Mouse (Mus musculus) erythroid progenitor cell, adult 5-6 weeks (primary cell): ENCODE data around the gene Heatr4. TPM values are rescaled to one million over a fixed set of nuclear protein-coding genes. Genes with fewer than 3 reads are reported as not detected.
A peak's percentile ranks its signal among the peaks of the same experiment; 100 is the strongest.
"Not testable (repeated sequence)": the region's sequence is repeated elsewhere in the genome, so short reads cannot be mapped to it uniquely, and the experiment has no call there.

Experiments
- ATAC-seq: replicated peaks from 2 replicates; pipeline ENCODE4 v1.8.0; 2016; ENCODE audit warnings: moderate number of reproducible peaks, mild to moderate bottlenecking, moderate TSS enrichment, inconsistent platforms; ENCODE audit not compliant: poor library complexity, low FRiP score, severe bottlenecking
- total RNA-seq, 2 experiments: library from RNA; stranded (forward) in 1 of 2; stranded (reverse) in 1 of 2; fragments of 150-400 nt in 1 of 2; fragments of 186-747, 209-891 nt in 1 of 2; gene quantifications; 2 replicates each; pipeline versions ENCODE4 v1.2.3 to v1.2.4; 2015 to 2017; ENCODE audit warnings: low replicate concordance in 2 of 2

Gene Heatr4
- total RNA-seq, 2 experiments from 2014 or later, result not detected

DNA sequence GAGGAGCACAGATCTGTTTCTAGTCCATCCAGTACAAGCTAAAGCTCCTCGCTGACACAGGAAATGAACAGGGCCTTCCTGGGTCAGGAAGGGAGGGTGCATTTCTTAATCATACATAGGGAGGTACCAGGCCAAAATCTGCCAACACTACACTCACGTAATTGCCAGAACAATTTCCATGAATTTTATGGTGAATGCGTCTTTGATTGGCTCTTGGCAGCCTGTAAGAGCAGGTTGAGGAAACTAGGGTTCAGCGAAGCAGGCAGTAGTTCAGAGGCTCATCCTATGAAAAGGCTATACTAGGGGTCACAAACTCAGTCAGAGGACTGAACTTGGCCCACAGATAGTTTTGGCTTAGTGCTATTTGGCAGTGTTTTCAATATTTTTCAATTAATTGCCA is 44.6 kb downstream of the Heatr4 start:
- no peak for ATAC-seq

- ATAC-seq, result no peak
These were observed 45.3 kb downstream of the Heatr4 start for GRCm38 (mm10) chr12:83939332-83939731.

- ATAC-seq, result not testable (repeated sequence)
These were observed 46.1 kb downstream of the Heatr4 start for GRCm38 (mm10) chr12:83938592-83938991.

- ATAC-seq, result no peak
These were observed 47.1 kb downstream of the Heatr4 start for GRCm38 (mm10) chr12:83937600-83937999.

DNA sequence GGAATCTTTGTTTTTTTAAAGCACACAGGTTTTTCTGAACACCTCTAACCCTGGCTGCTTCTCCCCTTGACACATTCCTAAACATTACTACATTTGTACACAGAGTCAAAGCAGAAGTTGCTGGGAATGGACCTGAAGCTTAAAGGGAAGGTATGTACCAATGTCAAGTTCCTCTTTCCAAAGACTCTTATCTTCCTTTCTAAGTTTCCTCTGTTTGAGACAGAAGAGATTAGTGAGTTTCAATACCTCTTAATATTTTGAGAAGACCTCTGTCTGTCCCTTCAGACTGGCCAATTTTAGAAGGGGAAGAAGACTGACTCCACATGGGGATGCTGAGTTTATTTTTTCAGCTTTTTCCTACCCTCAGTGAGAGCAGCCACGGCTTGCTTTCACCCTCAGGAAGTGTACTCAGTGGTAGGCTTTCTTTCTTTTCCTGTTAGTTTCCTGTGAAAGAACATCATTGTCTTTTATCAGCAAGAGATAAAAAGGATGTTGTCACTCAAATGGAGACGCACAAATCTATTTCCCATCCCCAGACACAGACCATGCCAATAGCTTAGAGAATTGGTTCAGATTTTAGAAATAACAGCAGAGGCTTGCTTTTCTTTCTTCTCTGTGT is 55.4 kb downstream of the Heatr4 start:
- ATAC-seq, result no peak

GRCm38 (mm10) chr12:83927747-83928146 is 56.9 kb downstream of the Heatr4 start:
- ATAC-seq, result no peak

DNA sequence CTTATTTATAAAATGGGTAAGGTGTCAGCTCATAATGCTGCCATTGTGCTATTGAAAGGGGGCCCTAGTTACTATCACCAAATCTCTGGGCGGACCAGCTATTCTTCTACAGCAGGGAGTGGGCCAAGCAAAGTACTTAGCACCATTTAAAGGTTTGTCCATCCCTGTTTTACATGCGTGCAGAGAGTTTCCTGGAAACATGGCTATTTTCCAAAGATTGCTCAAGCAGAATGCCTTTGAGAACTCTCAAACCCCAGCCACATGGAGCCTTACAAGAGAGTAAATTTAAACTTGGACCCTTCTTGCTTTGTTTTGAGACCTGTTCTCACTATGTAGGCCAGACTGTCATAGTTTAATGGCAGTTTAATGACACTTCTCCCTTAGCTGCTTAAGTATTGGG is 58.6 kb downstream of the Heatr4 start:
- ATAC-seq, result no peak

DNA sequence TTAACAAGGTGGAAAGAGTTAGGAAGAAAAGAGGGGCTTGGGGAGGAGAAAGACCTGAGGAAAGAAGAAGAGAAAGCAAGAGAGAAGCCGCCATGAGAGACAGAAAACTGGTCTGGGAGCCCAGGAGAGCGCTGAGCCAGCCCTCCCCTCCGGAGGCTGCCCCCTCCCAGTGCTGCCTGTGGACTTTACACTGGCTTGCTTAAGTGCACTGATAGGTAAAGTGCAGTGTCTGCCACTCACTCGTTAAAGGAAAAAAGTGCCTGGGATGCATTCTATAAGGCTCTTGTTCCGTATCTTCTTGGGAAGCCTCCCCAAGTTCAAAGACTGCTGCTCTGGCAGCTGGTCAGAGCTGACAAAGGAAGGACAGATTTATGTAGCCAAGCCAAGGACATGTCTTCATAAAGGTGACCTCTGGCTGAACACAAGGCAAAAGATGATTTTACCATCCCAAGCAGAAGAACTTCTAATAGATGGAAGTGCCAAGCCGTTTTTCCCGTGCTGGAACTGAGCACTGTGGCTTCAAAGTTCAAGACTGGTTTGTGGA is 59.4 kb downstream of the Heatr4 start:
- no peak for ATAC-seq

GRCm38 (mm10) chr12:83924332-83924731 is 60.3 kb downstream of the Heatr4 start:
- ATAC-seq, result no peak

DNA sequence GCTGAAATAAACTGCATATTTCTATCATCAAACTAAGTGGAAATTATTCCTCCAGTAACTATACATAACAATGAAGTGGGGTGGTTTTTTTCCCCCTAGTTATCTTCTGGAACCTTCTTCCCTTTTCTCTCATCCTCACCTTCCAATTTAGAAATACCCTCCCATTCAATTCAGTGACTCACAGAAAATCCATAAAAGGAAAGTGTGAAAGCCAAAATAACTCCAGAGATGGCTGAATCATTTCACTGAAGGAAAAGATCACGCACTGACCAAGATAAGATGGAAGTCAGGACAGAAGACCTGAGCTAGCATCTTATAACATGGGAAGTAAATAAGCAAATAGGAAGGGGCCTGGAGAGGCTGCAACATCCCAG is 61.2 kb downstream of the Heatr4 start:
- ATAC-seq, result no peak

DNA sequence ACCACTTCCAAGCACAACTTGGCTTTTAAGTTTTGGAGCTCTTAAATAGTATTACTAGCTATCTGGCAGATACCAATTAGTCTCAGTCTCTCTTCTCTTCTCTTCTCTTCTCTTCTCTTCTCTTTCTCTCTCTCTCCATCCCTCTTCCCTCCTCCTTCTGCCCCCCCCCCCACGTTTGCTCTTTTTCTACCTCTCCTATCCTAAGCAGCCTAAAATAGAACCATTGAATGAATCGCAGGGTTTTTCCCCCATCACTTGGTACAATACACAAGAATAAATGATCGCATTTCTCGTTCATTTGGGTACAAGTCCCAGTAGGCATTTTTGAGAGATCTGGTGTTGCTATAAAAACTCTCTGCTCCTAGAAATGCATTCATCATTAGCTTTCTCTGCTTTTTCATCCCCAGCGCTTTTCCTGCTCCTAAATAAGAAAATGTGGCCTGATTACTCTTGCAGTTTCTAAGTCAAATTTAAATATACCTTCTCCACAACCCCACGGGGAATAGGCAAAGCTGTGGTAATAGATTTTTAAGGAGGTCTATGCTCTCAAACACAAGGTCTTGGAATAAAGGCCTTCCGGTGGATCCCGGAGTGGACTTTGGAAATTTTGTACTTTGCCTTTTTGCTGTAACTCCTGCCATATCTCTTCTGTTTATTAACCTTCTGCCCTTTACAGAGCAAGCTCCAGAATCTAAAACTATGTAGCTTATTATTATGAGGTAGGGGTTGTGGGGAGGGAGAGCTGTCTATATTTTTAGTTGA is 61.7 kb downstream of the Heatr4 start:
- no peak for ATAC-seq

DNA sequence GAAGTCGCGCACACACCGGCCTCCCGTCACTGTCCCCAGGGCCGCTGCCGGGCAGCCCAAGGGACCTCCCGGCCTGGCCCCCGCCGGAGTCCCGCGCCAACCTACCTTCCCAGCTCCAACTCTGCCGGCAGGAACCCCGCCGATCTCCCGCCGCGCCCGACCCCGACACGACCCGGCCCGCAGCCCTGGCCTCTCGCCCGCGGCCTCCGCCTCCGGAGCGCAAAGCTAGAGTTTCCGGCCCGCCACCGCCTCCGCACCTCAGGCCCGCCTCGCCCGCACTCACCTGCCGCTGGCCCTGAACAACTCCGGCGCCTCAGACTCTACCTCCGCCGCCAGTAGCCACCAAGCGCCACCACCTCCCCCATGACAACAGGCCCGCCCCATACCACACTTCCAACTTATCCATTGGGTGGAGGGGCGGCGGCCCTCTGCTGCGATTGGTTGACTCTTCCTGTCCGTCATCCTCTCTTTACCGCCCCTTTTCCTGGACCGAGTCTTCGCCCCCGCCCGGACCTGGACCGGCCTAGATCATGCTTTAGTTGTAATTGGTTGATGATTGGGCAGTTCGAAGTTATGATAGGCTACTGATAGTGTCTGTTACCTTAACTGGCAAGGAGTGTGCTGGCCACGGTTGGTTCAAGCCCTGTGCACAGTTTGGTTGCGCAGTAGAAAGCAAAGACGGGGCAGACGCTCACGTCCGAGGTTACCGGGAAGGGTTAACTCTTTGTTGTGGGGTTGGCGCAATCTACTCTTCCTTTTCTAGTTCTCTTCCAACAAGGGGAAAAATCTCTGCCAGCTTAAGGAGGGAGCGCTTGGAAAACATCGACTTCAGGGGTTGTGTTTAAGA is 62.9 kb downstream of the Heatr4 start, which contains the start of gene Numb:
Gene Numb (minus strand): TSS at position 400 of the 847 bp plus-strand sequence.
- peak; percentile 99 for ATAC-seq

- ATAC-seq, result no peak
These were observed 63.8 kb downstream of the Heatr4 start for GRCm38 (mm10) chr12:83920721-83921441.

DNA sequence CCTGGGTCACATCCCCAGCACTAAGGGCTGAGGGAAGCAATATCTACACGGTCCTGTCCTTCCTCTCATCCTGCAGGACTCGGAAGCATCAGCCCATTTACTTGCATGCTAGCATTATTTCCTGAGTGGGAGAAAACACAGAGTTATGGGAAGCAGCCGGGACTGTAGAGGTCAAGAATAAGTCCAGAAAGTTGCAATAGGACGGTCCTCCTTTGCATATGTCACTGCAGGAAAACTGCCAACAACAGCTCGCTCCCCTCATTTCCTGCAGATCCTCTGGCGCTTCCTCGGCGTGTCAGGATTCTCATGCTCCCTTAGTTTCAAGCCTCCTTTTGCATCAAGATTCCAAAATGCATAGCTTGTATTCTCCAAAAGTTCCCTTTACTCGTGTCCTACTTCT is 67.8 kb downstream of the Heatr4 start:
- no peak for ATAC-seq

DNA sequence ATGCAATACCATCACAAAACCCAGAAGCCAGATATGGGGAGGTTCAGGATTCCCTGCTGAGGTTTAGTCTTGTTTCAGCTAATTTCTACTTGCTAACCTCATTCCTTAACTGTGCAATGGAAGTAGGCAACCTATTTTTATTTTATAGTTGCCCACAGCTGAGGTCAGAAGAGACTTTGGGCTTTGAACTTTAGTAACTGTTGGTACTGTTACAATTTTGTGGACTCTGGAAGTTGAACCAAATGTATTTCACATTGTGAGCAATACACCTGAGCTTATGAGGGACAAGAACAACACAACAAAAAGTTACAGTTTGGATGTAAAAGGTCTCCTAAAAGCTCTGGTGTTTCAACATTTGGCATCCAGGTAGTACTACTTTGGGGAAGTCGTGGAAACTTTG is 69.9 kb downstream of the Heatr4 start:
- ATAC-seq, result no peak

DNA sequence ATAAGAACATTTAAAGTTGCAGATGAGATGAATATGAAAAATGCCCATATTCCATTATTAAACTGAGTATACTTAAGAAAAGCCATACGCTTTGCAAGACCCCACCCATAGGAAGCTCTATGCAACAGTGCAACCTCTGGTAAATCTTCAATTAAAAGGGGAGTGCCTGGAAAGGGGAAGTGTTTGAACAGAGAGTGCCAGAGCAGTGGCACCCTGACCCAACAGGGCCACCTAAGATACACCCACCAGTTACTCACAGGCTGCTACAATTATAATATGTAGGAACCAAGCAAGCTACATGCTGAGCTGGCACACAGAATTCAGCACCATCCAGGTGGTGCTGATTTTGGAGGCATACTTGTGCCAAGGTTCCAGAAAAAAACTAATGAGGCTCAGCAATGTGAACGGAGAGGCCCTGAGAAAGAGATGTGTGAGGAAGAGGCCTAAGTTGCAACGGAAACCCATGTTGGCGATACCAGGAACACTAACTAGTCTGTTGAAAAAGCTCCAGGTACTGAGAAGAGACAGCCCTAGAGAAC is 70.4 kb downstream of the Heatr4 start:
- no peak for ATAC-seq

- ATAC-seq, result no peak
These were observed 74.2 kb downstream of the Heatr4 start for GRCm38 (mm10) chr12:83910451-83910850.
